Mouse (Mus musculus) frontal cortex, postnatal 36 days (tissue): ENCODE data around the gene Gsg1l.

Experiments
- DNase-seq, 2 experiments: peaks; one replicate each; pipeline ENCODE4 v3.0.0; 2022; ENCODE audit warnings: low spot score in 2 of 2

Gsg1l gene

DNA sequence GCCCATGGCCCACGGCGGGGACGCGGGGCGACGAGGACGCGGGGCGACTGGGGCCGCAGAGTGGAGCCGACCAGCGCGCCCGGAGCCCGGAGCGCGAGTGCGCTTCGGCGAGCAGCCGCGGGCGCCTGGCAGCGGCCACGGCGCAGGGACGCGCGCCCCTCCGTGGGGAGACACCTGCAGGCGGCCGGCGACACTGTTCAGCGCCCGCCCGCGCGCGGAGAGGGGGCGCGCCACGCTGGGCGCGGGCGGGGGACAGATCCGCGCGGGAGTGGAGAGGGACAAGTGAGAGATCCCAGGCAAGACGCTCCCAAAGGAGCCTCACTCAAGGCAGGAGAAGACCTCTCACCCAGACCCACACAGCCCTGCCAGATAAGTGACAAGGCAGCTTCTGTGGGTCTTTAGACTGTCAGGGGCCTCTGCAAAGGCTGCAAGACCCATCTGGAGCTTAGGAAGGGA, at the start of gene Gsg1l:
TSS of gene Gsg1l (minus strand) at position 126 of the 456 bp plus-strand sequence.
- DNase-seq, result peak; percentile 53 to 61

GRCm38 (mm10) chr7:126127673-126128072, 45.5 kb upstream of the Gsg1l start:
- no peak for DNase-seq

DNA sequence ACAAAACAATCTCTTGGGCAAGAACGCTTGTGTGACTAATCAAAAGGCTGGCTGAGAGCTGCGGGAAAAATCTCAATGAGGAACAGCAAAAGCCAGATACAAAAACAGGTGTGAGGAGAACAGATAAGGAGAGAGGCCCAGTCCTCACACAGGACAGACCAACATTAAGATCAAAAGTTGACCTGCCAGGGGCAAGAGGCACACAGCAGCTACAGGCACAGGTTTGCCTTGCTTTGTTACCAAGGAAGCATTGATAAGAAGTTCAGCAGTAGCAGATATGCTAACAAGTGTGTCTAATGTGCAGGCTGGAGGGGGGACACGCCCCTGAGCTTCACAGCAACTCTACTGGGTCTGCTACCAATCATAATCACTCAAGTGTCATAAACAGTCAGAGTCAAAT, 44.3 kb upstream of the Gsg1l start:
- DNase-seq, result no peak

DNA sequence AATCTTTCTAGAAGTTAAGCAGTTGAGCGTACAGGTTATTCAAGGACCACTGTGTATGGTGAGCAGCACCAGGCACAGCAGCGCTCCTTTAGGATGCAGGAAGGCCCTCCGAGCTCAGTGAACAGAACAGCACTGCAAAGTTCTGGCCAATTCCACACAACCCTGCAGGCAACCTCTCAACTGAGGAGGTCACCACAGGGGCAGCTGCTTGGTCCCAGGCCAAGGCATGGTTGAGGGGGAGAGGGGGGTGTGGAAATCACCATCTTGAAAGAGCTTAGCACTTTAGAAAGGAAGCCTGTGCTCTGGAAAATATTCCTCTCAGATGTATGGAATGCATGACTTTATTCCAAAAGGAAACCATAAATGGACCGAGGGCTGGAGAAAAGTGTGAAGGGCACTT, 39.3 kb upstream of the Gsg1l start:
- DNase-seq, result no peak

GRCm38 (mm10) chr7:126119819-126120218, 37.6 kb upstream of the Gsg1l start:
- no peak for DNase-seq

DNA sequence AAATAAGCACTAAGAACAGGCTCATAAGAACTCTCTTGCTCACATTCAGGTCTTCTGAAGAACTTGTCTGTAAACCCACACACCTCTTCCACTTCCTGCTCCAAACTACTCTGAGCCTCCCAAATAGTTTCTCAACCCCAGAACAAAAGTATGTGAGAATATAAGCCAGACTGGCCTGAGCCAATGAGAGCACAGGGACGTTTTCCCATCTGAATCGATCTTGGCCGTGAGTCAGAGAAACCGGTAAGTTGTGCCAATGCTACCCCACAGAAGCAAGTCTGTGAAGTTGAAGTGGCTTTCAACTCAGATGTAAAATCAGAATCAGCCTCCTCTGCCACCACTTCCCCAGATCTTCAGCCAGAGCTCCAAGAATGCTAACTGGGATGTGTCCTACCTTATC, 31.1 kb upstream of the Gsg1l start:
- peak in 1 of 2 experiments; percentile 36 for DNase-seq

GRCm38 (mm10) chr7:126111230-126111629, 29.0 kb upstream of the Gsg1l start:
- DNase-seq, result no peak

- DNase-seq, result no peak
Measured at GRCm38 (mm10) chr7:126109898-126110297, 27.7 kb upstream of the Gsg1l start.

GRCm38 (mm10) chr7:126100440-126100839, 18.2 kb upstream of the Gsg1l start:
- no peak for DNase-seq

- no peak for DNase-seq
Measured at GRCm38 (mm10) chr7:126099835-126100234, 17.6 kb upstream of the Gsg1l start.

DNA sequence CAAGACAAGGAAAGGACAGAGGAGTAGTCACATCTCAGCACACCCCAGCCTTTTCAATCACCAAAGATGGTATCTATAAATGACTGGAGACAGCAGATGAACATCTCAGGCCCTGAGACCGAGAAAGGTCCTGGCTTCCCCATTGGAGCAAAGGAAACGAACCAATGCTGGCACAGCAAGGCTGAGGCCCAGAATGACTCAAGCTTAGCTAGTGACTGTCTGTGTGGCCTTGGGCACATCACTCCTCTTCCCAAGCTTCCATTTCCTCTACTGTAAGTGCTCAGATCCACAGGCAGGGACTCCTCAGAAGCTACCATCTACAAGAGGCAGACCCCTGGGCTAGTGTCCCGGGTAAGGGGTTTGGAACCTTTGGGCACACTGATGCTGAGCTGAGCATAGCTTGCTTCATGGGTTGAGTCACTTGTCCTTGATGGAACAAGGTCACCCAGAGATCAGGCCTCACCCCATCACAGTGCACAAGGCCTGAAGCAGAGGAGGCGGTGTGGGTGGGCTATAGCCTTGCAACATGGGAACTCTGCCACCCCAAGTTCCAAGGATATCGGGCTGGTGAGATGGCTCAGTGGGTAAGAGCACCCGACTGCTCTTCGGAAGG, 17.1 kb upstream of the Gsg1l start:
- no peak for DNase-seq

DNA sequence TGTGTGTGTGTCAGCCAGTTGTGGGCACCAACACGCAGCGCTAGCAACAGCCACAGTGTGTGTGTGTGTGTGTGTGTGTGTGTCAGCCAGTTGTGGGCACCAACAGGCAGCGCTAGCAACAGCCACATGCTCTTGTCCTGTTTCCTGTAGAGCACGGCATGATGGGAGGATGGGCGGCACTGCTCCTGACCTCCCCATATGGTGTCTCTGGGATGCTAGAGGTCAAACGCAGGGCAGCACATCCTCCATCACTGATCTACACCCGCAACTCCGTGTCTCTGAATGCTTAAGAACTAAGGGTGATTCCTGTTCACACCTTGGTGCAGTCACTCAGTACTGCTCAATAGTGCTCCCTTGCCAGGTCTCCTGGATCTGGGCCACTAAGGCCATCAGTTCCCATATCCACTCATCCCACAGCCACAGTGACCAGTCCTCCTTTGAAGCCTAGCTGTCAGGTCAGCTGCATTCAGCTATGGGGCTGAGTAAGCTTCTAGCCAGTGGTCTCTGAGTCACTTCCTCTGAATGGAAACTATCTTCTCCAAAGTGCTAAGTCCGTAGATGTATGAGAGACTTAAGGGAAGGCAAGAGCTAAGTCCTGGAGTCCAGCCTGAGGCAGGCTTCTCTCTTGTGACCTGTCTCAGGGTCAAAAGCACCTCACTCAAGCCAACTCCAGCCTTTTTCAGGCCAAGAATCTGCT, 15.2 kb upstream of the Gsg1l start:
- DNase-seq, result no peak

DNA sequence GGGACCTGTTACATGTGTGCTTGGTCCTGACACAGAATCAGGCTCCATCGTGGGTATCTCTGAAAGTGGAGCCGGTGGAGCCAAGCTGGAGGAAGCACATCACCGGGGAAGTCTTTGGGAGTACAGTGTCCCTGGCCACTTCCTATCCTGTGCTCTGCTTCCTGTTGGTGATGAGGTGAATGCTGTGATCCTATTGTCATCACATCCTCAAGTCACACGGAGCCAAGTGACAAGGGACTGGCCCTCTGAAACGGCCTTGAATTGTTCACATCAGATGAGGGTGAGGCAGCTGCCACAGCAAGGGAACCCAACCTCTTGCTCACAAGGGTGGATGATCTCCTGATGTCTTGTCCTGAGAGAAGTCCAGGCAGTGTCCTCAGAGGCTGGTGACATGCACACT, 14.4 kb upstream of the Gsg1l start:
- no peak for DNase-seq

DNA sequence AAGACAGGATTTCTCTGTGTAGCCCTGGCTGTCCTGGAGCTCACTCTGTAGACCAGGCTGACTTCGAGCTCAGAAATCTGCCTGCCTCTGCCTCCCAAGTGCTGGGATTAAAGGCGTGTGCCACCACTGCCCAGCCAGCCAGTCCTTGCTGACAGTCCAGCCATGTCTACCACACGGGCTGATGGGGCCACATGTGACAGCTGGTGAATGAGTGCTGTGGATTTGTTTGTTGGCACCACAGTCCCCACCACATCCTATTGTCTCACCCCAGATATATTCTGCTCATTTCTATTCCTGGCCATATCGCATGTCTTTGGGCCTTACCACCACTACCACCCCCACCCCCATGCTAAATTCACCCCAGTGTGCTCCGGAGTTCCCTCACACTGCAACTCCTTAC, 12.5 kb upstream of the Gsg1l start:
- no peak for DNase-seq

GRCm38 (mm10) chr7:126093162-126093561, 11.0 kb upstream of the Gsg1l start:
- DNase-seq, result no peak

DNA sequence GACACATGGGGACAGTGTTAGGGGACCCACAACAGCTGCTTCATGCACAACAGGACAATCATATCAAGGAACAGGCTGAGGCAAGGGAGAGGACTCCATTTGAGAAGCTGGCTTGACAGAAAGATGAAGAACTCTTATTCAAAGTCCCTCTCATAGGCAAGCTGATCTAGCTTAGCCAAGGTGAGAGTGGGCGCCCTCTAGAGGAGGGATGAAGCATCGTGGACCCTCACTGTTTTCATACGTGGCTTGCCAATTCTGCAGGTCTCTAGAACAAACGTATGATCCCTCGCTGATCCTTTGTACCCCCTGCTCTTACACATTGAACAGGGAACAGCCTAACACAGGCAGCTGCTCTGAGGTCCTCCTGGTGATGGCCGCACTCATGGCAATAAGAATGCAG, 7.6 kb upstream of the Gsg1l start:
- peak in 1 of 2 experiments; percentile 66 for DNase-seq

DNA sequence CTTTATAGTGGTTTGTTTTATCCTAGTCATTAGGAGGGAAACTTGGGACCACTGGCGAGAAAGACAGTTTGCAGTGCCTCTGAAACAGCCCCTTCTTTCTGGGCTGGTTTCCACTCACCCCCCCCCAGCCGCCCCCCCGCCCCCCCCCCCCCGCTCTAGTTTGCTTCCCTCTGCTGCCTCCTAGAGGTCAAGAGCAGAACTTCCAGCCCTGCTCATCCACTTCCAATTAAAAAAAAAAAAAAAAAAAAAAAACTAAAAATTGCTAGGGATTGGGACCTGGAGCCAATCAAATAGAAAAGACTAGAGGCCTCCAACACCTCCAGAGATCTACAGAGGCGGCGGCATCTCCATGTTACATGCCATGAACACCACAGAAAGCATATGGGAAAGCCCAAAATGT, 5.9 kb upstream of the Gsg1l start:
- DNase-seq, result no peak

- DNase-seq, result no peak
Measured at GRCm38 (mm10) chr7:126087602-126088001, 5.4 kb upstream of the Gsg1l start.

DNA sequence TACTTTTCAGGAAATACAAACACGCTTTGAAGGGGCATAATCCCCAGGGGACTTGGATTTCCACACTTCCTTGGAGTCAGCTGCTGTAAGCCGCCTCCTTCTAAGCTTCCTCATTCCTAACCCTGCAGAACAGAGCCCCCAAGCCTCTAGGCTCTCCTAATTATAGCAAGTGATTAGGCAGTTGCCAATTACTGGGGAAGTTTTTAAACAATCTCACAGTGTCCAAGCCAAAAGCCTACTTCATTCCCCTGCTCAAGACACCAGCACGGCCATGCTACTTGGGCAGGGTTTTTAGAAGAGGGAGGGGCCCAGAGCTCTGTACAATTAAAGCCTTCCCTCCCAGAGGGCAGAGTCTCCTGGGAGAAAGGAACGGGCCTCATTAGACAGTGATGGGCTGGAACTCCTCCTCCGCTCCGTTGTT, 4.1 kb upstream of the Gsg1l start:
- no peak for DNase-seq

DNA sequence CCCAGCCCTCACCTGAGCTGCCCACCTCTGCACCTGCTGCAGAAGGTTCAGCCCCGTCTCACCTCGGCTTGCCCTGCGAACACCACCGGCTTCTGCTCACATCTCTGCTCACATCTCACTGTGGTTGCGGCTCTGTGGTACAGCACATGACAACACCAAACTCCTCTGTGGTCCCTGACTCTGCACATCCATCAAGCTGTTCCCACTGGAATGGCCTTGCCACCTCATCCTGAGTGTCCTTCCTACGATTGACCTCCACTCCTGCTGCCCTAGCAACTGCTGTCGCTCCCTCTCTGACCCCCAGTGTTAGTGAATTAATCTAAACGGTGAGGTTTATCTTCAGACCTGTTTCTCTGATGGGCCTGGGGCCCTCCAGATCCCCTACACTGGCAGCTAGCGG, 2.9 kb upstream of the Gsg1l start:
- DNase-seq, result no peak

DNA sequence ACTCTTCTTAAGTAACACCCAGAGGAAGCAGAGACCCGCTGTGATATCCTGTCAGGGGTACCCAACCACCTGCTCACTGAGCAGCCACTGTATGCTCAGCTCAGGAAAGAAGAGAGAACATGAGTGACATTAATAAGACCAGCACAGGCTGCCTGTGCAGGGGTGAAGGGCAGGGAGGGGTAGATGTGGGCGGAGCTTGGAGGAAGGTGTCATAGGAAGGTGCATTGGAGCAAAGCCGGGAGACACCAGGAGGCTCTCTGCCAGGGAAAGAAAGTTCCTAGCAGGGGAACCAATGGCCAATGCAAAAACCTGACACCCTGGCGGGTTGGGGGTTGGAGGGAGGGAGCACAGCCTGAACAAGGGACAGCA, 1.8 kb upstream of the Gsg1l start:
- no peak for DNase-seq

DNA sequence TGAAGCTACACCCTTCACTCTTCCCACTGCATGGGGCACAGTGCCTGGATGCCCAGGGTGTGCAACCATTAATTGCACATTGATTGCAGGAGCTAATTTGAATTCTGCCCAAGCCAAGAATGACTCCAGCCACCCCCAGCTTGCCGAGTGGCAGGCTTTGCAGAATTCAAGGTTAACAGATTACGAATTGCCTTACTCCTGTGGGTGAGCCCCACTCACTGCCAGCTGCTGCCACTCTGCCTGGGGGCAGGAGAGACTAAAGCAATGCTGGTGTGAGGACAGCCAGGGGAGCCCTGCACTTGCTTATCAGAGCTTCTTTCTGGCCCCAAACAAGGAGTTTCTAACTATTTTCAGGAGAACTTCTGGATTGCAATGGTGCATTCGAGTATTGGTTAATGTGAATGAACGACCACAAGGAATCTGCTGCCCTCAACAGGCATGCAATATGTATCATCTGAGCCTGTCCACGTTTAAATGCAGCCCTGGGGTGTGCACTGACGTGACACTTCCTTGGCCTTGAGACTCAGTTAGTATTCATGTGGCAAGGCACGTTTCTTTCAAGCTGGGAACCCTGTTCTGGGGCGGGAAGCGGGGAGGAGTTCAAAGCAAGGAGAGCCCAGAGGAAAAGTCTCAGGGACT, 1.2 kb upstream of the Gsg1l start:
- peak in 1 of 2 experiments; percentile 33 for DNase-seq

GRCm38 (mm10) chr7:126081727-126082285, 405 bp downstream of the Gsg1l start:
- DNase-seq, result peak; percentile 37 to 46
